Mouse (Mus musculus) bone marrow, adult 2 months (tissue): Measurements from ENCODE around the gene Rapgef4.

Source experiments
- CTCF ChIP-seq: fragments of 200-500 bp; IDR thresholded peaks from 2 replicates; pipeline ENCODE4 v1.5.1; 2011; ENCODE audit warnings: low read length, control low read depth; ENCODE audit not compliant: control insufficient read depth, insufficient read depth
- POLR2A ChIP-seq: fragments of 200-500 bp; IDR thresholded peaks from 2 replicates; pipeline ENCODE4 v1.6.1; 2011; ENCODE audit warnings: low read depth, mild to moderate bottlenecking, control low read depth, low read length, borderline replicate concordance; ENCODE audit not compliant: control insufficient read depth

DNA sequence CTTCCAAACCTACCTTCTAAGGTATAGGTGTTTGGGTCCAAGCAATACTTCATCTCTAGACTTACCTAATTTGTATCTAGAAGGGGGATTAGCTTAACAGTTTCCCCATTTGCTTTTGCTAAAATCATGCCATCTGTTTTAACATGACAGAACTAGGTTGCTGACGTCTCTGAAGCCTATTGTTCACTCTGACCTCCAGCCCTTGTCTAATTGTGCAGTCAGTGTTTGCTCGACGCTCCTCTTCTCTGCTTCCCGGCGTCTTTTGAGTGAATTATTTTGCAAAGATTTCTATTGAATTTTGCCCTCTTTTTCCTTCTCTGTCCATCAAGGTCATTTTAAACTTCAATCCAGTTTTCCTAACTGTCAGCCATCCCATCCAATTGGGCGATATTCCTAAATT is 166.7 kb downstream of the Rapgef4 start:
- TF ChIP-seq POLR2A (no peak), CTCF (no peak)
